Mouse (Mus musculus): ENCODE data around the gene Birc5. TPM values are rescaled to one million over a fixed set of nuclear protein-coding genes. Genes with fewer than 3 reads are reported as not detected.
"Not testable (repeated sequence)": the region's sequence is repeated elsewhere in the genome, so short reads cannot be mapped to it uniquely, and the experiment has no call there.

Birc5 gene
- polyA plus RNA-seq (2012; ENCODE audit: insufficient read depth, insufficient read length, missing spikeins) = 97.3 and 103 TPM in 2 replicates

DNA sequence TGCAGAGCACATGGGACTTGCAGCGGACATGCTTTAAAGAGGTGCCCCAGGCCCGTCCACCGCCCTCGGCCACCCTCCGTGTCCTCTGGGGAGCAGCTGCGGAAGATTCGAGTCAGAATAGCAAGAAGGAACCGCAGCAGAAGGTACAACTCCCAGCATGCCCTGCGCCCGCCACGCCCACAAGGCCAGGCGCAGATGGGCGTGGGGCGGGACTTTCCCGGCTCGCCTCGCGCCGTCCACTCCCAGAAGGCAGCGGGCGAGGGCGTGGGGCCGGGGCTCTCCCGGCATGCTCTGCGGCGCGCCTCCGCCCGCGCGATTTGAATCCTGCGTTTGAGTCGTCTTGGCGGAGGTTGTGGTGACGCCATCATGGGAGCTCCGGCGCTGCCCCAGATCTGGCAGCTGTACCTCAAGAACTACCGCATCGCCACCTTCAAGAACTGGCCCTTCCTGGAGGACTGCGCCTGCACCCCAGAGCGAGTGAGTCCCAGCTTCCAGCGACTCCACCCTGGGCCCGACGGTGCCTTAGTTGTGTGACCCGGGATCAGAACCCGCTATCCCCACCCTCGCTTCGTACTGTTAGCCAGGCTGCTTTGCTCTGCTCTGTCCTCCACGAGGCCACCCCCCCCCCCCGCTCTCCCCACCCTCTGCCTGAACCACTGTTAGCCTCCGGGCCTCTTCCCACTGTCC lies at the start of gene Birc5:
Birc5 (plus strand) TSS at position 267 of the 687 bp plus-strand sequence.
- no peak for TF ChIP-seq CTCF (IDR thresholded peaks at IDR 0.05; ENCODE audit: low read depth, low read length)
- no peak for TF ChIP-seq POLR2A (IDR thresholded peaks at IDR 0.05; ENCODE audit: borderline replicate concordance, low read depth, low read length)

DNA sequence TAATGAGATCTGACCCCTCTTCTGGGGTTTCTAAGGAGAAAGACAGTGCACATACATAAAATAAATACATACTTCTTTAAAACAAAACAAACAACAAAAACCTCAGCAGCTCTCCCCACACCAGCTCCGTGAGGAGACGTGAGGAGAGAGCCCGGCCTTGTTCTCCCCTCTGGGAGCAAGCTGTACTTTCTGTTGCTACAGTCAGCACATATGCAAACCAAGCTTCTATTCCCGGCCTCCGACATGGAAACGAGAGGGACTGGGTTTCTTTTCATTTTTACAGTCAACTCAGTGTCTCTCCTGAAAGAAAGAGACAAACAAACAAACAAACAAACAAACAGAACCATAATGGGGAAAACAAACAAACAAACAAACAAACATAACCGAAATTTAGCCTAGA lies 49.0 kb upstream of the Birc5 start:
- Histone ChIP-seq H3K27ac (ENCODE audit: insufficient read depth, low read depth, low read length) (no peak overlapping the region), H3K4me3 (ENCODE audit: insufficient read depth, low read length) (no peak overlapping the region), H3K4me1 (ENCODE audit: control insufficient read depth, insufficient read depth, low read length) (peaks cover 24% of the 10 kb centered on the region)
- TF ChIP-seq POLR2A (IDR thresholded peaks at IDR 0.05; ENCODE audit: borderline replicate concordance, low read depth, low read length) (no peak), CTCF (IDR thresholded peaks at IDR 0.05; ENCODE audit: low read depth, low read length) (no peak)

More for the DNA sequence above, at the start of gene Birc5:
- H3K27ac ChIP-seq (ENCODE audit: insufficient read depth, low read depth, low read length) = peak within 1 kb of the TSS; percentile 94
- peak within 1 kb of the TSS; percentile 93 for H3K4me3 ChIP-seq (ENCODE audit: insufficient read depth, low read length)
- peaks cover 18% of the 10 kb centered on the region for H3K4me1 ChIP-seq (ENCODE audit: control insufficient read depth, insufficient read depth, low read length)

DNA sequence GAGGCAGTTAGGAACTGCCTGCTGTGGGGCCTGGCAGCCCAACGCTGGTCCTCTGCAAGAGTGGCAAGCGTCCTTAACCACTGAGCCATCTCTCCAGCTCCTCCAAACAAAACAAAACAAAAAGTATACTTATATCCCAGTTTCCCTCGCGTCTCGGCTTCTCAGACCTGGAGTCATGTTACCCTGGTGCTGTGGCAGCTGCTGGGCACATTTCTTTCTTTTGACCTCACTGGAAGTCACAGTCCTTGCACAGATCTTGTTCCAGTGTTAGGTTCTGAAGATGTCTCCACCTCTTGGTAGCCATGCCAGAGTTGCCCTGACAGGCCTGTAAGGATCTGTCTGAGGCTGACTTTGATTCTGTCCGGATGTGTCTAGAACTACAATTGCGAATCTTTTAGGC lies 47.4 kb upstream of the Birc5 start:
- TF ChIP-seq CTCF (IDR thresholded peaks at IDR 0.05; ENCODE audit: low read depth, low read length) (no peak), POLR2A (IDR thresholded peaks at IDR 0.05; ENCODE audit: borderline replicate concordance, low read depth, low read length) (no peak)

DNA sequence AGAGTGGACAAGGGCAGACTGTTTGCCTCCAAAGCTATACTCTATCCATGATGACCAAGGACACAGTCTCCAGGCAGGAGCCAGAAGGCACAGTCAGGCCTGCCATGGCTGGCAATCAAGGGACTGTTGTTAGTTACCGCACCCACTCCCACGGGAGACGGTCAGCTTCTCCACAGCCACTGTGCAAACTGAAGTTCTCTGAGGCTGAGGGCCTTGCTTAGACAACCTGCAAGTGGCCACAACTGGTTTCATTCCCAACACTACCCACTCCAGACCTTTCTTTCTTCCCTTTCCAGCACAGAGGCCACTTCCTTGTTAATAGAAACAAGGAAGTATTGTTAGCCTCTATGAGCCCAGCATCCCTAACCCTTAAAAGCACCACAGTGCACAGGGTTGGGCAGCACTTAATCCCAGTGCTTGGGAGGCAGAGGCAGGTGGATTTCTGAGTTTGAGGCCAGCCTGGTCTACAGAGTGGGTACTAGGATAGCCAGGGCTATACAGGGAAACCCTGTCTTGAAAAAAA lies 45.8 kb upstream of the Birc5 start:
- H3K4me1 ChIP-seq (ENCODE audit: control insufficient read depth, insufficient read depth, low read length) = peaks cover 21% of the 10 kb centered on the region
- TF ChIP-seq POLR2A (IDR thresholded peaks at IDR 0.05; ENCODE audit: borderline replicate concordance, low read depth, low read length) (no peak), CTCF (IDR thresholded peaks at IDR 0.05; ENCODE audit: low read depth, low read length) (no peak)
- peak overlapping the region; percentile 49 for H3K27ac ChIP-seq (ENCODE audit: insufficient read depth, low read depth, low read length)
- no peak overlapping the region for H3K4me3 ChIP-seq (ENCODE audit: insufficient read depth, low read length)

More for the DNA sequence above, 47.4 kb upstream of the Birc5 start:
- Histone ChIP-seq H3K27ac (ENCODE audit: insufficient read depth, low read depth, low read length) (no peak overlapping the region), H3K4me1 (ENCODE audit: control insufficient read depth, insufficient read depth, low read length) (peaks cover 24% of the 10 kb centered on the region), H3K4me3 (ENCODE audit: insufficient read depth, low read length) (no peak overlapping the region)

GRCm38 (mm10) chr11:117806781-117807180 lies 42.3 kb upstream of the Birc5 start:
- TF ChIP-seq CTCF (IDR thresholded peaks at IDR 0.05; ENCODE audit: low read depth, low read length) (no peak), POLR2A (IDR thresholded peaks at IDR 0.05; ENCODE audit: borderline replicate concordance, low read depth, low read length) (no peak)
- peaks cover 26% of the 10 kb centered on the region for H3K4me1 ChIP-seq (ENCODE audit: control insufficient read depth, insufficient read depth, low read length)
- no peak overlapping the region for H3K27ac ChIP-seq (ENCODE audit: insufficient read depth, low read depth, low read length)
- no peak overlapping the region for H3K4me3 ChIP-seq (ENCODE audit: insufficient read depth, low read length)

DNA sequence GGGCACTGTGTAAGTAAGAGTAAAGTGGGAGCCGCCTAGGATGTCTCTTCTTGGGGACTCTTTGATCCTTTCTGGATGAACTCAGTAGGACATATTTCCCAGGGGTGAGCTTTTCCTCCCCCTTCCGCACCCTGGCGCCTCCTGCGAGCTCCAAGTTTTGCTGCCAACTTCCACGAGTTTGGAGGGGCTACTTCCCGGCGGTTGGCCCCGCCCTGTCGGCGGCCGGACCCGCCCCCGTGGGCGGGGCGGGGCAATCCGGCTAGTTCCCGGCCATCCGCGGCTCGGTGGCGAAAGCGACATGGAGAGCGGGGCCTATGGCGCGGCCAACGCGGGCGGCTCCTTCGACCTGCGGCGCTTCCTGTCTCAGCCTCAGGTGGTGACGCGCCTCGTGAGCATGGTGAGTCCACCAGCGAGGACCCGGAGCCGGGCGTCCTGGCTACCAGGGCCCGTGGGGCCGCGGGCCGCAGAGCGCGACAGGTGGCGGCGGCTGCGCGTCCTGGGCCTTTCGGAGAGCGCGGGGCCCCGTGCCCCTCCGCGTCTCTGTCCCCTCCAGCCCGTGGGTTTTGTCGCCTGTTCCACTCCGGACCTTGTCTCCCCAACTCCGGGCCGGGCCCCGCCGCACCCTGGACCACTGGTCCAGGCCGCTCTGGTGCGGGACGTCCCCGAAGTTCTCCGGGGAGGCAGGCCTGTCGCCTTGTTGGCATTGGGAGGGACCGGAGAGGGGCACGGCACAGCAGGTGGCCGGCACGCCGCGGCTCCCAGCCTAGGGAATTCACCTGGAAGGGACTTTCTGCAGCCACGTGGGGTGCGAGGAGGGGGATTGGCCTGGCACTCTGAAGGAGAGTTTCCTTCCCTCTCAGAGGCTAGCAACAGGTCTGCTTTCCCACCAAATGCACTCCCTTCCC lies 39.4 kb upstream of the Birc5 start, which contains the start of the genes Gm20708 and Syngr2:
Gm20708 (plus strand) TSS at position 262 of the 905 bp plus-strand sequence.
Syngr2 (plus strand) TSS at position 262 of the 905 bp plus-strand sequence.
- Histone ChIP-seq H3K27ac (ENCODE audit: insufficient read depth, low read depth, low read length) (peak within 1 kb of the TSS; percentile 74), H3K4me1 (ENCODE audit: control insufficient read depth, insufficient read depth, low read length) (peaks cover 18% of the 10 kb centered on the region), H3K4me3 (ENCODE audit: insufficient read depth, low read length) (peak within 1 kb of the TSS; percentile 79)
- no peak for TF ChIP-seq CTCF (IDR thresholded peaks at IDR 0.05; ENCODE audit: low read depth, low read length)
- TF ChIP-seq POLR2A (IDR thresholded peaks at IDR 0.05; ENCODE audit: borderline replicate concordance, low read depth, low read length) = no peak

- no peak for TF ChIP-seq CTCF (IDR thresholded peaks at IDR 0.05; ENCODE audit: low read depth, low read length)
- TF ChIP-seq POLR2A (IDR thresholded peaks at IDR 0.05; ENCODE audit: borderline replicate concordance, low read depth, low read length) = no peak
- Histone ChIP-seq H3K4me1 (ENCODE audit: control insufficient read depth, insufficient read depth, low read length) (peaks cover 18% of the 10 kb centered on the region), H3K27ac (ENCODE audit: insufficient read depth, low read depth, low read length) (peak overlapping the region; percentile 74), H3K4me3 (ENCODE audit: insufficient read depth, low read length) (peak overlapping the region; percentile 79)
Observed at GRCm38 (mm10) chr11:117810401-117811046, 38.5 kb upstream of the Birc5 start.

- TF ChIP-seq CTCF (IDR thresholded peaks at IDR 0.05; ENCODE audit: low read depth, low read length) (no peak), POLR2A (IDR thresholded peaks at IDR 0.05; ENCODE audit: borderline replicate concordance, low read depth, low read length) (no peak)
- Histone ChIP-seq H3K27ac (ENCODE audit: insufficient read depth, low read depth, low read length) (no peak overlapping the region), H3K4me1 (ENCODE audit: control insufficient read depth, insufficient read depth, low read length) (peaks cover 18% of the 10 kb centered on the region)
Observed at GRCm38 (mm10) chr11:117813867-117814266, 35.2 kb upstream of the Birc5 start.

DNA sequence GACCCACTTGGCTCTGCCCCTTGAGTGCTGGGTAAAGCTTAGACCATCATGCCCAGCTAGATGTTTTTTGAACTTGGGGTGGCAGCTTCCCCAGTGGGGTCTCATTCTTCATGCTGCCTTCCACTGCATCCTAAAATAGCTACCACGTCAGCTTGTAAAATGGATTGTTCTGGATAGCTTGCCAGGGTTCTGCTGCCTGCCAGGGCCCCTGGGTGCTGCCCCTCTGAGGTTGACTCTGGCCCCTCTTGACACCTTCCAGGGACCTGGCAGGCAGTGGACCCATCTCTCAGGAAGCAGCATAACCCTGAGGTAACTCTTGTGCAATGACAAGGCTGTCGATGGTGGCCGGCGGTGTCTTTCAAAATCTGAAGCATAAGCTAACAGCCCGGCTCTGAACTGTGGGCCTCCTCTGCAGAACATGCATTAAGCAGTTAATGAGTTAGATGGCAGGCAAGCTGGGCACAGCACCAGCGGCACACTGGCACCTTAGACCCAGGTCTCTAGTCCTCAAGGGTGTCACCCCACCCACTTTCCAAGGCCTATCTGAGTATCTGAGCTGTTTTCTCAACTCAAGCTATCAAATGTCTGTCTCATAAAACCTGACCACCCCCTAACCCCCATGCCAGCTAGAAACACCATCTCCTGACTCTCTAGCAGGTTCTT lies 34.2 kb upstream of the Birc5 start:
- Histone ChIP-seq H3K27ac (ENCODE audit: insufficient read depth, low read depth, low read length) (no peak overlapping the region), H3K4me3 (ENCODE audit: insufficient read depth, low read length) (no peak overlapping the region), H3K4me1 (ENCODE audit: control insufficient read depth, insufficient read depth, low read length) (peaks cover 13% of the 10 kb centered on the region)
- no peak for TF ChIP-seq POLR2A (IDR thresholded peaks at IDR 0.05; ENCODE audit: borderline replicate concordance, low read depth, low read length)
- TF ChIP-seq CTCF (IDR thresholded peaks at IDR 0.05; ENCODE audit: low read depth, low read length) = no peak

More at GRCm38 (mm10) chr11:117813867-117814266, 35.2 kb upstream of the Birc5 start:
- H3K4me3 ChIP-seq (ENCODE audit: insufficient read depth, low read length) = no peak overlapping the region

GRCm38 (mm10) chr11:117815850-117816249 lies 33.2 kb upstream of the Birc5 start:
- H3K4me1 ChIP-seq (ENCODE audit: control insufficient read depth, insufficient read depth, low read length) = peaks cover 14% of the 10 kb centered on the region
- not testable (repeated sequence) for H3K4me3 ChIP-seq (ENCODE audit: insufficient read depth, low read length); H3K27ac ChIP-seq (ENCODE audit: insufficient read depth, low read depth, low read length)
